Mouse (Mus musculus) kidney, postnatal 0 days (tissue): Measurements from ENCODE around the gene Gm10382. TPM values are rescaled to one million over a fixed set of nuclear protein-coding genes. Genes with fewer than 3 reads are reported as not detected.

Experiments used
- ATAC-seq: fragments of 200-750 bp; cut with Nextera tagmentation; replicated peaks from 2 replicates; pipeline ENCODE4 v1.8.0; 2017; ENCODE audit warnings: low read depth, moderate number of reproducible peaks, moderate TSS enrichment, moderate library complexity; ENCODE audit not compliant: low FRiP score
- DNase-seq: peaks from one replicate; pipeline ENCODE4 v3.0.0-alpha.2; 2016; ENCODE audit warnings: low spot score
- H3K27ac ChIP-seq: fragments of 300-500 bp; sonication (generic); 2 replicates; pipeline ENCODE4 v1.5.1; 2014; ENCODE audit warnings: mild to moderate bottlenecking
- H3K27me3 ChIP-seq: fragments of 300-500 bp; sonication (generic); 2 replicates; pipeline ENCODE4 v1.6.1; 2014; ENCODE audit warnings: low read length, mixed read lengths; ENCODE audit not compliant: insufficient read depth
- H3K36me3 ChIP-seq: fragments of 300-500 bp; sonication (generic); 2 replicates; pipeline ENCODE4 v1.6.1; 2014; ENCODE audit warnings: low read length, mixed read lengths; ENCODE audit not compliant: insufficient read depth
- H3K4me1 ChIP-seq: fragments of 300-500 bp; sonication (generic); replicated peaks from 2 replicates; pipeline ENCODE4 v1.6.1; 2014; ENCODE audit warnings: antibody characterized with exemption, low read length, mixed read lengths; ENCODE audit not compliant: insufficient read depth
- H3K4me2 ChIP-seq: fragments of 300-500 bp; sonication (generic); 2 replicates; pipeline ENCODE4 v1.6.1; 2014; ENCODE audit warnings: mild to moderate bottlenecking, low read length, moderate library complexity, mixed read lengths
- H3K4me3 ChIP-seq: fragments of 300-500 bp; sonication (generic); replicated peaks from 2 replicates; pipeline ENCODE4 v1.5.1; 2014; ENCODE audit warnings: low read depth, low read length
- H3K9ac ChIP-seq: fragments of 300-500 bp; sonication (generic); 2 replicates; pipeline ENCODE4 v1.6.1; 2014; ENCODE audit warnings: low read depth, low read length
- H3K9me3 ChIP-seq: fragments of 300-500 bp; sonication (generic); replicated peaks from 2 replicates; pipeline ENCODE4 v1.6.1; 2016; ENCODE audit warnings: low read length, inconsistent platforms, mixed read lengths
- CTCF ChIP-seq: IDR thresholded peaks from 2 replicates; pipeline ENCODE4 v1.5.1; 2016; ENCODE audit warnings: antibody characterized with exemption, low read depth, mild to moderate bottlenecking, moderate library complexity
- WGBS: fragments of 180-500 bp; shearing (Covaris S2); extraction: QIAGEN DNeasy Blood & Tissue Kit; methylation state at CpG from one replicate; pipeline ENCODE4 v1.1.7; 2014; 5-methylcytosine and 5-hydroxymethylcytosine counted together
- polyA plus RNA-seq: library from polyadenylated mRNA; unstranded; fragments of >200 nt; fragmentation: Nextera tagmentation; extraction: Ambion mirVana; gene quantifications from 2 replicates; pipeline ENCODE4 v1.2.1, GENCODE M21; 2015

Gm10382 gene
- polyA plus RNA-seq, 1 experiment from 2014 or later, result 0.74 TPM

DNA sequence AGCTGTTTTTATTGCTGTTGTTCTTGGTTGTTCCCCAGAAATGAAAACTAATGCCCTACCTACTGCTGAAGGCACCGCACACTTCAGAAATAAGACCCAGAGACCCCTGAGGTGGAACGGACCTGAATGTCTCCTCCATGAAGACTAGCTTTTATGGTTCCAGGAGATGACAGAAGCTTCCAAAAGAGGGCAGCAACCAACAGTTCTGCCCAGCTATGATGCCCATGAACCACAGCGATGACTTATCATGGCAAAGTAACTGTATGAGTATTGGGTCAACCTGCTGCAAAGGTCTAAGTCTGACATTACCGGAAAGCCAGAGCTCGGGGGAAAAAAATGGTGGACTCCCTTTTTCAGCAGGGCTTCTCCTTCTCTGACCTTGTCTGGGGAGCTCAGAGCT lies 10.2 kb upstream of the Gm10382 start:
- Histone ChIP-seq H3K27me3 (no peaks in the 10 kb centered on the region), H3K9me3 (no peaks in the 10 kb centered on the region), H3K4me3 (no peak overlapping the region), H3K4me1 (no peaks in the 10 kb centered on the region), H3K27ac (no peak overlapping the region), H3K36me3 (no peaks in the 10 kb centered on the region), H3K4me2 (no peak overlapping the region), H3K9ac (no peak overlapping the region)
- 66% methylated on average over 5 of the region's 5 CpGs for WGBS
- DNase-seq, result no peak
- ATAC-seq, result no peak
- peak; percentile 48; the same call in 1 of the 2 replicates for TF ChIP-seq CTCF

- H3K4me3 ChIP-seq, result no peak overlapping the region
- no peaks in the 10 kb centered on the region for H3K27me3 ChIP-seq
- H3K4me1 ChIP-seq, result no peaks in the 10 kb centered on the region; the same call in 1 of the 2 replicates
- no peak overlapping the region for H3K4me2 ChIP-seq
- no peak for TF ChIP-seq CTCF
- H3K9me3 ChIP-seq, result no peaks in the 10 kb centered on the region
- ATAC-seq, result no peak
- 65% methylated on average over 5 of the region's 5 CpGs for WGBS
- peaks cover 7% of the 10 kb centered on the region for H3K36me3 ChIP-seq
- no peak overlapping the region for H3K9ac ChIP-seq
- no peak overlapping the region for H3K27ac ChIP-seq
- DNase-seq, result no peak
Observed at GRCm38 (mm10) chr5:125381954-125382672, 7.0 kb upstream of the Gm10382 start.

- DNase-seq (peak; percentile 86), ATAC-seq (peak; percentile 57)
- H3K27me3 ChIP-seq, result no peaks in the 10 kb centered on the region
- peaks cover 7% of the 10 kb centered on the region for H3K36me3 ChIP-seq
- 50% methylated on average over 6 of the region's 6 CpGs for WGBS
- no peak overlapping the region for H3K9ac ChIP-seq
- no peaks in the 10 kb centered on the region; the same call in 1 of the 2 replicates for H3K4me1 ChIP-seq
- no peak overlapping the region for H3K27ac ChIP-seq
- no peaks in the 10 kb centered on the region for H3K9me3 ChIP-seq
- H3K4me2 ChIP-seq, result no peak overlapping the region
- peak; percentile 79 for TF ChIP-seq CTCF
- H3K4me3 ChIP-seq, result no peak overlapping the region
Observed at GRCm38 (mm10) chr5:125382673-125383558, 6.2 kb upstream of the Gm10382 start.

DNA sequence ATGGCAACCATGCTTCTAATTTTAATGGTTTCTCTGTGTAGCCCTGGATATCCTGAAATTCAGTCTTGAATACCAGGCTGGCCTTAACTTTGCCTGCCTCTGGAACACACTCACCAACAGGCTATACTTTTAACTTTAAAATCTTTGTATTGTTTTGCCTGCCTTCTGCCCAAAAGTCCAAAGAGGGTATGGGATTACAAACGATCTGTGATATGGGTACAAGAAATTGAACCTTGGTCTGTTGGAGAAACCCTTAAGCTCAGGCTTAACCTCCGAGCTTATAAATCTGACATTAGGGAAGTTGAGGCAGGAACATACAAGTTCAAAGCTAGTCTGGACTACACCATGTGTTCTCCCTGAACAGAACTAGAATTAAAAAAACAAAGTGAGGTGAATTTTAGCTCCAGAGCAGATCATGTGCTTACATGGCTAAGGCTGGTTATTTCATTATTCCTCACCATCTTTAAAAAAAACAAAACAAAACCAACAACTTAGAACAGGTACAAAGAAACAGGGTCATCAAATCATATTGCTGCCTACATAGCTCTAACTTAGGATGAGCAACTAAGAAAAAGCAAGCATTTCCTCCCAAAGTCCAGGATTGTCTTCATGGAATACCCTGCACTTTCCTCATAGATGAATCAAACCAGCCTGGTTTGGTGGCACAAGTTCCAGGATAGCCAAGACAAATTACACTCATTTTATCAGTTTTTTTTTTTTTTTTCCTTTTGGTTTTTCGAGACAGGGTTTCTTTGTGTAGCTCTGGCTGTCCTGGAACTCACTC lies 5.3 kb upstream of the Gm10382 start:
- WGBS, result 72% methylated on average over 3 of the region's 3 CpGs
- ATAC-seq (no peak), DNase-seq (no peak)
- Histone ChIP-seq H3K9me3 (no peaks in the 10 kb centered on the region), H3K4me1 (no peaks in the 10 kb centered on the region; the same call in 1 of the 2 replicates), H3K27me3 (no peaks in the 10 kb centered on the region), H3K27ac (no peak overlapping the region), H3K9ac (no peak overlapping the region), H3K4me2 (no peak overlapping the region), H3K4me3 (no peak overlapping the region), H3K36me3 (peaks cover 7% of the 10 kb centered on the region)
- TF ChIP-seq CTCF, result no peak

DNA sequence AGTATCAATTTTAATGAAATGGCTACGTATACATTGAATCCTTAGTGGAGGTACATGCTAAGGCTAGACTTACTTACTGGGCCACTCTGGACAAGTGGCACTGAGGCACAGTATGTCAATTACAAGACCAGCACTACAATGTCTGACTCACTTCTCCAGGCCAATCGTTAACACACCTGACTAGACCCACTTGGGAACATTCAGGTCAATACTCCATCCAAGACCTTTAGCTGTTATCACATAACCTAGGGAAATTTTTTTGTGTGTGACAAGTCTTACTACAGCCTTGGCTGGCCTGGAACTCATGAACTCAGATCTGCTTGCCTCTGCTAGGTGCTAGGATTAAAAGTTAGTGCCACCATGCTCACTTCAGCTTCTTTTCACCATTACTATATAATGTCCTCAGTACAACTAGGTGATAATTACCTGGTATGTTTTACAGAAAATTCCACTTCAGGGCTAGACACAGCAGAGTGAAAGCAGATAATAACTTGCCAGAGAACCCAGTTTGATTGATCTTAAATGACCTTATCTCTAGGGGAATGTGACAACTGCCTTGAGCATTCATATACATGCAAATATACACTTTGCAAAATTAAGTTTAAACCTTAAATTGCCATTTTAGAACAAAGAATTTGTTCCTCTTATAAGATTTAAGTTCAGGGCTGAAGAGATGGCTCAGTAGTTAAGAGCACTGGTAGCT lies 4.5 kb upstream of the Gm10382 start:
- Histone ChIP-seq H3K27me3 (no peaks in the 10 kb centered on the region), H3K9ac (no peak overlapping the region), H3K4me1 (no peaks in the 10 kb centered on the region; the same call in 1 of the 2 replicates), H3K36me3 (peaks cover 7% of the 10 kb centered on the region), H3K9me3 (no peaks in the 10 kb centered on the region), H3K4me3 (no peak overlapping the region), H3K27ac (no peak overlapping the region), H3K4me2 (0 out of 2 replicates have a peak overlapping the region, but pooled peaks have one; percentile 23)
- ATAC-seq (0 out of 2 replicates have a peak, but pooled peaks have one; percentile 18), DNase-seq (no peak)
- 77% methylated on average over 2 of the region's 2 CpGs for WGBS
- TF ChIP-seq CTCF, result no peak
